Mouse (Mus musculus) neural tube, embryonic 12.5 days (tissue): Measurements from ENCODE around the gene Rpl32. TPM values are rescaled to one million over a fixed set of nuclear protein-coding genes. Genes with fewer than 3 reads are reported as not detected.

Experiments
- ATAC-seq: fragments of 200-750 bp; cut with Nextera tagmentation; 2 replicates; pipeline ENCODE4 v1.8.0; 2017; ENCODE audit warnings: low read depth, mild to moderate bottlenecking, moderate TSS enrichment, moderate library complexity; ENCODE audit not compliant: low FRiP score
- H3K27ac ChIP-seq: fragments of 300-500 bp; sonication (generic); 2 replicates; pipeline ENCODE4 v1.5.1; 2016
- H3K27me3 ChIP-seq: fragments of 300-500 bp; sonication (generic); replicated peaks from 2 replicates; pipeline ENCODE4 v1.6.1; 2016; ENCODE audit warnings: mild to moderate bottlenecking
- H3K36me3 ChIP-seq: fragments of 300-500 bp; sonication (generic); 2 replicates; pipeline ENCODE4 v1.6.1; 2016; ENCODE audit warnings: mild to moderate bottlenecking
- H3K4me1 ChIP-seq: fragments of 300-500 bp; sonication (generic); 2 replicates; pipeline ENCODE4 v1.6.1; 2016
- H3K4me2 ChIP-seq: fragments of 300-500 bp; sonication (generic); replicated peaks from 2 replicates; pipeline ENCODE4 v1.6.1; 2016; ENCODE audit warnings: mild to moderate bottlenecking
- H3K4me3 ChIP-seq: fragments of 300-500 bp; sonication (generic); 2 replicates; pipeline ENCODE4 v1.5.1; 2016
- H3K9ac ChIP-seq: fragments of 300-500 bp; sonication (generic); 2 replicates; pipeline ENCODE4 v1.6.1; 2016; ENCODE audit warnings: mild to moderate bottlenecking
- H3K9me3 ChIP-seq: fragments of 300-500 bp; sonication (generic); 2 replicates; pipeline ENCODE4 v1.6.1; 2016; ENCODE audit warnings: mild to moderate bottlenecking
- WGBS: fragments of 180-500 bp; shearing (Covaris S2); methylation state at CpG from one replicate; pipeline ENCODE4 v1.1.7; 2016; 5-methylcytosine and 5-hydroxymethylcytosine counted together
- polyA plus RNA-seq: library from polyadenylated mRNA; unstranded; fragments of >200 nt; fragmentation: Nextera tagmentation; extraction: Ambion mirVana; gene quantifications from 2 replicates; pipeline ENCODE4 v1.2.1, GENCODE M21; 2016

The Rpl32 gene
- polyA plus RNA-seq, 1 experiment from 2014 or later = 1,453 TPM

DNA sequence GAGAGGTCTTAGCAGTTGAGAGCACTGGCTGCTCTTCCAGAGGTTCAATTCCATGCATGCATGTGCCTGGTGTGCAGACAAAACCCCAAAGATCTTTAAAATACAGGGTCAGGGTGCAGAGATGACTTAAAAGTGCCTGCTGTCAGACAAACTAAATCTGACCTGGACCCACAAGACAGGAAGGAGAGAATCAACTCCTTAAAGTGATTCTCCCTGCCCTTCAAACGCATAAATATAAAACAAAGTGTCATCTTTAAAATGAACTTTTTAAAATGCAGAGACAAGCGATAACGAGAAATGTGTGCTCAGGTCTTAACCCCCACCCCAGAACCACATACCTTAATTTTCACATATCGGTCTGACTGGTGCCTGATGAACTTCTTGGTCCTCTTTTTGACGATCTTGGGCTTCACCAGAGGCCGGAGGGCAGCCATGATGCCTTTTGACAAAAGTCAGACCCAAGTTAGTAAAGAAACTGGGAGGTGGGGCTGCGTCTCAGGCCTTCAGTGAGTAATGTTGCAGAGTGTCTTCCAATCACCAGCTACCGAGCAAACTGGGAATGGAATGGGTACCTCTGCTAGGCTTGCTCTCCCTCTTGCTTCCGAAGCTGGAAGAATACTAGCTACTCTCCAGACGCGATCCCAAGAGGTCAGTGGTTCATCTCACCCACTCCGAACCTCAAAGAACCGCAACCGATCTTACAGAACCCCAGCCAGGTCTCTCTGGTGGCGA is 917 bp downstream of the Rpl32 start:
- H3K9ac ChIP-seq = peak overlapping the region; percentile 98
- ATAC-seq = no peak
- no peaks in the 10 kb centered on the region for H3K27me3 ChIP-seq
- H3K4me2 ChIP-seq = peak overlapping the region; percentile 89
- peak overlapping the region; percentile 97 for H3K4me3 ChIP-seq
- WGBS = 4% methylated on average over 15 of the region's 15 CpGs
- H3K27ac ChIP-seq = peak overlapping the region; percentile 96; the same call in 1 of the 2 replicates
- H3K9me3 ChIP-seq = no peaks in the 10 kb centered on the region
- peaks cover 20% of the 10 kb centered on the region for H3K4me1 ChIP-seq
- peaks cover 42% of the 10 kb centered on the region for H3K36me3 ChIP-seq

DNA sequence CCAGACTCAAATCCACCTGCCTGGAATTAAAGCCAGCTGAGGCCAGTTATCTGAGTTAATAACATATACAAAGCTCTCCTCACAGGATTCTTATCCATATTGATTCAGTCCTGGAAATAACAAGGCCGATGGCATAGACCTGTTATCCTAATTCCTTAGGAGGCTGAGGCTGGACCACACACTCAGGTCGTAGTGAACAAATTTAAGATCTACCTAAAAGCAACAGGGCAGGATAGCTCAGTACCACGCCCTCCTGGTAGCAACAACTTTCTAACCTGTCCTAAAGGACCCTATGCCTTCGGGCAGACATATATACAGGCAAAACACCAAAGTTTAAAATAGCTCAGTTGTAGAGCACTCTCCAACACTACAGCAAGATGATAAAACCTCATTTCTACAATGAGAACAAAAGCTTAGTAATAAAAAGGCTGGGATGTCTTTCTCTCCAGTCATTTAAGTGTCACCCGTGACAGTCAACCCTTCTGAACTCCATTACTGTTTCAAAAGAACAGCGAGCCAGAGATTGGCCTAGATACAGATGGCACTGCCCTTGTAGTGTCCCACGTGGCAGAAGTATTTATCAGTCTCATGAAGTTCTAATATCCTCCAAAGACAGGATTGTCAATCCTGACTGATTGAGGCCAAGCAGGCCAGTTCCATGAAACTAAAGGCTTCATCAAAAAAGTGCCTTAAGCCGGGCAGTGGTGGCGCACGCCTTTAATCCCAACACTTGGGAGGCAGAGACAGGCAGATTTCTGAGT is 3.9 kb downstream of the Rpl32 start:
- ATAC-seq = no peak
- peaks cover 20% of the 10 kb centered on the region for H3K4me1 ChIP-seq
- H3K4me3 ChIP-seq = no peak overlapping the region
- H3K36me3 ChIP-seq = peaks cover 70% of the 10 kb centered on the region
- 60% methylated on average over 10 of the region's 10 CpGs for WGBS
- H3K9ac ChIP-seq = no peak overlapping the region
- H3K27me3 ChIP-seq = no peaks in the 10 kb centered on the region
- H3K4me2 ChIP-seq = no peak overlapping the region
- H3K9me3 ChIP-seq = no peaks in the 10 kb centered on the region
- no peak overlapping the region for H3K27ac ChIP-seq

DNA sequence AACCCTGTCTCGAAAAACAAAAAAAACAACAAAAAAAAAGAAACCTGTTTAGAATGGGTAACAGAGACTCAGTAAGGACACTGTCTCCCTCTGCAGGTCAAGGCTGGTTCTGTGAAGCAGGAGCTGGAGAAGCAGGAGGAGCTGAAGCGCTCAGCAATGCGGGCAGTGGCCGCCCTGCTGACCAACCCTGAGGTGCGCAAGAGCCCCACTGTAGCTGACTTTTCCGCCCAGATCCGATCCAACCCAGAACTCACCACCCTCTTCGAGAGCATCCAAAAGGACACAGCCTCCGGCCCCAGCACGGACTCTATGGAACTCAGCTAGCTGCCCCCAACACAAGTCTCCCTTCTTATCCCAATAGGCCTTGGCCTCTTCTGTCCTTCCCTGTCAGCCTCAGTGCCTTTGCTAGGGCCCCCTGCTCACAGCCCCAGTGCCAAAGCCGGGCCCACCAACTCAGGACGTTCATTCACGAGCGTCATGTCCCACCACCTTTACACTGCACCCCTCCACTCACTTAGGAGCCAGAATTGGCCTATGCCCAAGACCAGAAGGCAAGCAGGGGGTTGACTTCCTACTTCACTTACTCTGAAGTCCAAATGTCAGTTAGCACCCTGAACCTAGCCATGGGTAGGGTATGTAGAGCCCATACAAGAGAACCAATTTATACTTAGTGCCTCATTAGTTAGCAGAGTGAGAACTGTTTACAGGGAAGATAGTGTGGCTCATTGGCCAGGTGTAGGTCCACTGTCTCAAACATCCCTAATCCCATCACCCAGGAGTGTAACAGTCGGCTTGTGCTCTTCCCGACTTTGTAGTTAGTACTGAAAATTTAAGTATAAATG is 4.8 kb downstream of the Rpl32 start:
- no peak overlapping the region for H3K4me2 ChIP-seq
- no peak overlapping the region for H3K27ac ChIP-seq
- peaks cover 79% of the 10 kb centered on the region for H3K36me3 ChIP-seq
- H3K9me3 ChIP-seq = no peaks in the 10 kb centered on the region
- H3K4me1 ChIP-seq = peaks cover 20% of the 10 kb centered on the region
- H3K4me3 ChIP-seq = no peak overlapping the region
- 47% methylated on average over 16 of the region's 16 CpGs for WGBS
- 0 out of 2 replicates have a peak, but pooled peaks have one; percentile 19 for ATAC-seq
- H3K27me3 ChIP-seq = no peaks in the 10 kb centered on the region
- H3K9ac ChIP-seq = no peak overlapping the region

DNA sequence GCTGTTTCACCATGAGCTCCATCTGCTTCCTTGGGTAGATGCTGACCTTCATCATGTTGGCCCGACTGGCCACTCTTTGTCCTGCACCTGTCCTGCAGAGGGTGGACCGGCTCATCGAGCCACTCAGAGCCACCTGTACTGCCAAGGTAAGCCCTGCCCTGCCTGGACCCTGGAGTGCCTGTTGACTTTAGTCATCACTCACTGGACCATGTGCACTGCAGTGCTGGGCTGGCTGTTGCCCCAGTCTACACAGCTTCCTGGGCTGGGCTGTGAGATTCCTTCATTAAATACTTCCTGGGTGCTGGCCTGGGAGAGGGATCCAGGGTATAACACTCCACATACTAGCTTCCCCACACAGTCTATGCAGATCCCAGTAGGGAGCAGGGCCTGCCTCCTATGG is 6.7 kb downstream of the Rpl32 start:
- WGBS = 96% methylated on average over 3 of the region's 3 CpGs
- peaks cover 13% of the 10 kb centered on the region for H3K4me1 ChIP-seq
- ATAC-seq = no peak
- H3K36me3 ChIP-seq = peaks cover 92% of the 10 kb centered on the region
- H3K9ac ChIP-seq = no peak overlapping the region
- H3K4me2 ChIP-seq = no peak overlapping the region
- no peak overlapping the region for H3K4me3 ChIP-seq
- H3K9me3 ChIP-seq = no peaks in the 10 kb centered on the region
- no peaks in the 10 kb centered on the region for H3K27me3 ChIP-seq
- H3K27ac ChIP-seq = no peak overlapping the region

DNA sequence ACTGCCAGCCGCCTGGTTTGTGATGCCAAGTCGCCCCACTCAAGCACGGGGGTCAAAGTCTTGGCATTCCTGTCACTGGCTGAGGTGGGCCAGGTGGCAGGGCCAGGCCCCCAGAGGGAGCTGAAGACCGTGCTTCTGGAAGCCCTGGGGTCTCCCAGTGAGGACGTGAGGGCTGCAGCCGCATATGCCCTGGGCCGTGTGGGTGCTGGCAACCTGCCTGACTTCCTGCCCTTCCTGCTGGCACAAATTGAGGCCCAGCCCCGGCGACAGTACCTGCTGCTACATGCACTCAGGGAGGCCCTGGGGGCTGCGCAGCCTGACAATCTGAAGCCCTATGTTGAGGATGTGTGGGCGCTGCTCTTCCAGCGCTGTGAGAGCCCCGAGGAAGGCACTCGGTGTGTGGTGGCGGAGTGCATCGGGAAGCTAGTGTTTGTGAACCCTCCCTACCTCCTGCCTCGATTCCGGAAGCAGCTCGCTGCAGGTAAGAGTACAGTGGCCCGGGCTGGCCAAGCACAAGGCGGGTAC is 15.8 kb downstream of the Rpl32 start:
- no peaks in the 10 kb centered on the region for H3K27me3 ChIP-seq
- 93% methylated on average over 21 of the region's 21 CpGs for WGBS
- H3K4me1 ChIP-seq = no peaks in the 10 kb centered on the region
- no peak overlapping the region for H3K9ac ChIP-seq
- H3K9me3 ChIP-seq = no peaks in the 10 kb centered on the region
- no peak overlapping the region for H3K4me2 ChIP-seq
- H3K36me3 ChIP-seq = peaks cover 99% of the 10 kb centered on the region
- ATAC-seq = no peak
- H3K4me3 ChIP-seq = no peak overlapping the region
- H3K27ac ChIP-seq = no peak overlapping the region

DNA sequence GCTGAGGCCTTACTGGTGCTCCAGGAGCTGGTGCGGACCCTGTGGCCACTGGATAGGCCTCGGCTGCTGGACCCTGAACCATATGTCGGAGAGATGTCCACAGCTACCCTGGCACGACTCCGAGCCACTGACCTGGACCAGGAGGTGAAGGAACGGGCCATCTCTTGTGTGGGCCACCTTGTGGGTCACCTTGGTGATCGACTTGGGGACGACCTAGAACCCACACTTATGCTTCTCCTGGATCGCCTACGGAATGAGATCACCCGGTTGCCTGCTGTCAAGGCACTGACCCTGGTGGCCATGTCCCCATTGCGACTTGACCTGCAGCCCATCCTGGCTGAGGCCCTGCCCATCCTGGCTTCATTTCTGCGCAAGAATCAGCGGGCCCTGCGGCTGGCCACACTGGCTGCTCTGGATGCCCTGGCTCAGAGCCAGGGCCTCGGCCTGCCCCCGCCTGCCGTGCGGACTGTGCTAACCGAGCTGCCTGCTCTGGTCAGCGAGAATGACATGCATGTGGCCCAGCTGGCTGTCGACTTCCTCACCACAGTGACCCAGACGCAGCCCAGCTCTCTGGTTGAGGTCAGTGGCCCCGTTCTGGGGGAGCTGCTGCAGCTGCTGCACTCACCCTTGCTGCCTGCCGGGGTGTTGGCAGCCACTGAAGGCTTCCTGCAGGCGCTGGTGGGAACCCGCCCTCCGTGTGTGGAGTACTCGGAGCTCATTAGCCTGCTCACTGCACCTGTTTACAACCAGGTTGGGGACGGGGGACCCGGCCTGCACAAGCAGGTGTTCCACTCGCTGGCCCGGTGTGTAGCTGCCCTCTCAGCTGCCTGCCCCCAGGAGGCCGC is 16.5 kb downstream of the Rpl32 start:
- ATAC-seq = no peak
- Histone ChIP-seq H3K4me2 (no peak overlapping the region), H3K27ac (no peak overlapping the region), H3K9me3 (no peaks in the 10 kb centered on the region), H3K36me3 (peaks cover 98% of the 10 kb centered on the region), H3K27me3 (no peaks in the 10 kb centered on the region), H3K9ac (no peak overlapping the region; the same call in 1 of the 2 replicates), H3K4me1 (no peaks in the 10 kb centered on the region), H3K4me3 (no peak overlapping the region)
- WGBS = 93% methylated on average over 34 of the region's 34 CpGs

DNA sequence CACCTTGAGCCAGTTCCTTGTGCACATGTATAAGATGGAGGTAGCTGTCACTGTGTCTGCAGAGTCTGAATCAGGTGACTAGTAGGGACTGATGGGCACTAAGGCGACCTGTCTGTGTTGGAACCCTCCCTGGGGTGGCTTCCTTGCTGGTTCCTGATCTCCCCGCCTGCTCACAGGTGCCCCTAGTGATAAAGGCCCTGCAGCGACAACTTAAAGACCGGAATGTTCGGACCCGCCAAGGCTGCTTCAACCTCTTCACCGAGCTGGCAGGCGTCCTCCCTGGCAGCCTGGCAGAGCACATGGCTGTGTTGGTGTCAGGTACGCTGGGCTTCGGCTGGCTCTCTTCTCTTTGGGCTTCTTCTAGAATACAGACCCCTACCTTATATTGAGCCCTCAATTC is 17.5 kb downstream of the Rpl32 start:
- Histone ChIP-seq H3K9me3 (no peaks in the 10 kb centered on the region), H3K4me2 (no peak overlapping the region), H3K4me3 (no peak overlapping the region), H3K4me1 (no peaks in the 10 kb centered on the region), H3K27me3 (no peaks in the 10 kb centered on the region), H3K36me3 (peaks cover 98% of the 10 kb centered on the region), H3K9ac (no peak overlapping the region), H3K27ac (no peak overlapping the region)
- 87% methylated on average over 10 of the region's 10 CpGs for WGBS
- no peak for ATAC-seq

DNA sequence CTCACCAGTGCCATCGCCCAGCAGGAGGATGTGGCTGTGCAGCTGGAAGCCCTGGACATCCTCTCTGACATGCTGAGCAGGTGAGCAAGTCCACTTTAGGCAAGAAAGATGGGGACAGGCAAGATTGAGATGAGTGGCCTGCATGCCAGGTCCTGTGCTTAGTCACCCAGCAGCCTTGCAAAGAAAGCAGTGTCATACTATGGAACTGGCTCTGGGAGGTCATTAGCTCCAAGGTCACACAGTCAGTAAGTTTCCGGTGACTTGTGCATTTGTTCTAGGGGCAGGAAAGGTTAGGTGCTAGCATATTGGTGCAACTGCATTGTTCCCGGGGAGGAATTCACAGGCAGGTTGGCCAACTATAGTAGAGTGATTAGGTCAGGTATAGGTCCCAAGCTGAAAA is 25.8 kb downstream of the Rpl32 start:
- Histone ChIP-seq H3K9ac (no peak overlapping the region), H3K36me3 (peaks cover 83% of the 10 kb centered on the region), H3K4me1 (no peaks in the 10 kb centered on the region), H3K4me2 (no peak overlapping the region), H3K27ac (no peak overlapping the region), H3K4me3 (no peak overlapping the region), H3K27me3 (no peaks in the 10 kb centered on the region), H3K9me3 (no peaks in the 10 kb centered on the region)
- WGBS = 95% methylated on average over 3 of the region's 3 CpGs
- ATAC-seq = no peak

DNA sequence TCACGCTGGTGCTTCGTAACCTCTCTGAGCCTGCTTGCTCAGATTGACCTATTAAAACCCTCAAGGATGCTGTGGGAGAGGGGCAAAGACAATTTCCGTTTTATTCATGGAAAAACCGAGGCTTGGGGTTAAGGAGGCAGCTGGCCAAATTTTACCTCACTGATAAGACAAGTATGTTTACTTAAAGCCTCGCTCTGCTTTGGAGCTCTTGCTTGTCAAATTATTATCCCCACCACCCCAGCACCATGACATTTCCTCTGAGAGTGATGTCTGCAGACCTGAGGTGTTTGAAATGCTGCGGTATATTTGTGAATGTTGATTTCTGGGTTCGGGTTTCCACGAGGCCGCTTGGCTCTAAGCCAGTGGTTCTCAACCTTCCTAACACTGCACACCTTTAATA is 32.2 kb downstream of the Rpl32 start:
- Histone ChIP-seq H3K27ac (no peak overlapping the region), H3K9me3 (no peaks in the 10 kb centered on the region), H3K27me3 (no peaks in the 10 kb centered on the region), H3K4me3 (peak overlapping the region; percentile 83; the same call in 1 of the 2 replicates), H3K4me2 (peak overlapping the region; percentile 76), H3K36me3 (peaks cover 20% of the 10 kb centered on the region), H3K9ac (0 out of 2 replicates have a peak overlapping the region, but pooled peaks have one; percentile 74), H3K4me1 (peaks cover 23% of the 10 kb centered on the region)
- 87% methylated on average over 9 of the region's 9 CpGs for WGBS
- ATAC-seq = no peak

DNA sequence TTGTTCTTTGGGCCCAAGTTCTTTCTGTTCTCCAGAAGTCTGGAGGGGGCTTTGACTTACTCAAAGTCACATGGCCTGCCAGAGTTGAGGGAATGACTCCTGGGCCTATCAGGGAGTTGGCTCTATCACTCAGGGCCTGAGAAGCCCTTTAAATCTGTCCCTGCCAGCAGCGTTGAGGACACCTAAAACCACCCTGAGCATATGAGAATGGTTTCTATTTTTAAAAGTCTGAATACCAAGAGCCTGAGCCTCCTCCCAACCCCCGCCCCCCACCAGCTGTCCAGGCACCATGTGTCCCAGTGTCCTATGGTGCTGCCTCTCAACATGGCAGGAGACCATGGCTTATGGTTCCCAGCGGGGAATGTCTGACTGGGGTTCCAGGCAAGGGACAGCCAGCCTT is 32.7 kb downstream of the Rpl32 start:
- no peak overlapping the region for H3K27ac ChIP-seq
- H3K9ac ChIP-seq = peak overlapping the region; percentile 74
- peak overlapping the region; percentile 83 for H3K4me3 ChIP-seq
- 52% methylated on average over 3 of the region's 3 CpGs for WGBS
- H3K4me1 ChIP-seq = peaks cover 23% of the 10 kb centered on the region
- no peak for ATAC-seq
- no peaks in the 10 kb centered on the region for H3K9me3 ChIP-seq
- peaks cover 15% of the 10 kb centered on the region for H3K36me3 ChIP-seq
- H3K27me3 ChIP-seq = no peaks in the 10 kb centered on the region
- peak overlapping the region; percentile 76 for H3K4me2 ChIP-seq

DNA sequence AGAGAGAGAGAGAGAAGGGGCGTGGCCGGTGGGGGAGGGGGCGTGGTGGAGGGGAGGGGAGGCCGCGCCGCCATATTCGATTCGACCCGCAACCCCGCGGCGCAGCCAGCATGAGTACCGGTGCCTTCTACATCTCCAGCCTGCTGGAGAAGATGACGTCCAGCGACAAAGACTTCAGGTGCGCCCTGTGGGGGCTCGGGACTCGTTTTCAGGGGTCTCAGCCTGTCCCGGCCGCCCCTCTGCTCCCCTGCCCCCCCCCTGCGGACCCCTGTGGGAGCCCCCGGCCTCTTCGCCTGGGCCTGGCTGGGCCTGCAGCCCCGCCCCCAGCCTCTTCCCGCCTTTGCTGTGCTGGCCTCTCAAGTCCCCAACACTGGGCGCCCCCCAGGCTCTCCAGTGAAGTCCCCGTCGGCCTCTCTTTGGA is 34.0 kb downstream of the Rpl32 start, which contains the start of gene Cand2:
Gene Cand2 (plus strand): TSS at position 38 of the 421 bp plus-strand sequence.
- 0% methylated on average over 26 of the region's 28 CpGs for WGBS
- Histone ChIP-seq H3K4me1 (peaks cover 23% of the 10 kb centered on the region), H3K36me3 (0 out of 2 replicates have a peak, but pooled peaks cover 4% of the 10 kb centered on the region), H3K9me3 (no peaks in the 10 kb centered on the region), H3K27ac (no peak within 1 kb of the TSS), H3K27me3 (no peaks in the 10 kb centered on the region), H3K4me3 (peak within 1 kb of the TSS; percentile 83), H3K9ac (peak within 1 kb of the TSS; percentile 74), H3K4me2 (peak within 1 kb of the TSS; percentile 76)
- peak; percentile 88 for ATAC-seq
